Mouse (Mus musculus): Measurements from ENCODE around the gene Rtel1.
A peak's percentile ranks its signal among the peaks of the same experiment; 100 is the strongest.

Gene Rtel1

GRCm38 (mm10) chr2:181319248-181320102, at the start of gene Rtel1:
Gene Rtel1, plus strand, starts transcription at chr2:181319739.
- DNase-seq (ENCODE audit: low spot score in 2 of 2): peak; percentile 68 to 78

GRCm38 (mm10) chr2:181272092-181272491, 47.4 kb upstream of the Rtel1 start:
- no peak for DNase-seq (ENCODE audit: low spot score in 2 of 2)

DNA sequence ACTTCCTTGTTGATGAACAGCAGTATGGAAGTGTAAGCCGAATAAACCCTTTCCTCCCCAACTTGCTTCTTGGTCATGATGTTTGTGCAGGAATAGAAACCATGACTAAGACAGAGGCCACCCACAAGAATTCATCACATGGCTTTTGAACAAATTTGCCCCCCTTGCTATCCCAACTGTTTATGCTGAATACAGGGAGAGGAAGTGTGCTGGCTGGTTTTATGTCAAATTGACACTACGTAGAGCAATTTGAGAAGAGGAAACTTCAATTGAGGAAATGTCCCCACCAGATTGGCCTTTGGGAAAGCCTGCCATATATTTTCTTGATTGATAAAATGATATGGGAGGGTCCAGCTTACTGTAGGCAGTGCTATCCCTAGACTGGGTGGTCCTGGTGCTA, 45.7 kb upstream of the Rtel1 start:
- no peak for DNase-seq (ENCODE audit: low spot score in 2 of 2)

GRCm38 (mm10) chr2:181274639-181275038, 44.9 kb upstream of the Rtel1 start:
- no peak for DNase-seq (ENCODE audit: low spot score in 2 of 2)

DNA sequence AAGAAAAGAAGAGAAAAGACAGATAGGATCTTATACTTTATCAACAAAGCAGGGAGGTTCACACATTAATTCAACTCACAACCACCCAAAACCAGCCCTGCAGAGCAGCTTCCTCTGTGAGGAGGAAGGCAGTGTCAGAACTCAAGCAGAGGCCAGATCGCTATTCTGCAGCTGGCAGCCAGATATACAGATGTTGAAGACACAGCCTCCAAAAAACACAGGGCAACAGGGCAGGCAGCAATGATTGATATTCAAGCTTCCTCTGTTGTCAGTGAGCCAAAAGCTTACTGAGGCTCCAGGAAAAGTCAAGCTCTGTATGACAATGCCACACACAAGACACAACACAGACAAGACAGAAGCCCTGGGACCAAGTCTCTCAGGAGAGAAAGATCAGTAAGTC, 42.8 kb upstream of the Rtel1 start:
- no peak for DNase-seq (ENCODE audit: low spot score in 2 of 2)

GRCm38 (mm10) chr2:181277866-181278265, 41.7 kb upstream of the Rtel1 start:
- no peak for DNase-seq (ENCODE audit: low spot score in 2 of 2)

GRCm38 (mm10) chr2:181279968-181280367, 39.6 kb upstream of the Rtel1 start:
- no peak for DNase-seq (ENCODE audit: low spot score in 2 of 2)

DNA sequence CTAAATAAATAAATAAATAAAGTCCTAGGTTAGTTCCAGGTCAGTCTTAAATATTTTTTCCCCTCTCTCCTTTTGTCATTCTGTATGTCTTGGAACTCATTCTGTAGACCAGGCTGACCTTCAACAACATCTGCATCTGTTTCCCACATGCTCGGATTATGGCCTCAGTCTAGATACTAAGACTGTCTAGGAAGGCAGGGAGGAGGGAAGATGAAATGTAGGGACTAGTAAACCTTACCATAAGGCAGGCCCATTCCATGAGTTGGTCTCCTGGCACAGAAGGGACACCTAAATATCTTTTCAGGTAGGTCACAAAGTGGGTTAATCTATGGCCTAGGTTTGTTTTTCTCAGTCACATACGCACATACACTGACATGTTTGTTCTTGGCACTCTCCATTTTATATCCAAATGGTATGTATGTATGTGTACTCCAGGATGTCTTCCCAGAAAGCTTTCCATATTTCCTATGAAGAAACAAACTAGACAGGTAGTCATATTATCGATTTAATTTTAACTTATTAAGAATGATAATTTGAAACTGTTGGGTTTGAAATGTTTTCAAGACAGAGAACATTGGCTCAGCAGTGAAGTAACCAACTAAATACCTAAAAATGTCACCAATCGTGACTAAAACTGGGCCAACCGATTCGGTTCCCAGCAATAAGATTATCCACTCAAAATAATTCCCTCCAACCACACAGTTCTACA, 32.8 kb upstream of the Rtel1 start:
- DNase-seq (ENCODE audit: low spot score in 2 of 2): no peak

DNA sequence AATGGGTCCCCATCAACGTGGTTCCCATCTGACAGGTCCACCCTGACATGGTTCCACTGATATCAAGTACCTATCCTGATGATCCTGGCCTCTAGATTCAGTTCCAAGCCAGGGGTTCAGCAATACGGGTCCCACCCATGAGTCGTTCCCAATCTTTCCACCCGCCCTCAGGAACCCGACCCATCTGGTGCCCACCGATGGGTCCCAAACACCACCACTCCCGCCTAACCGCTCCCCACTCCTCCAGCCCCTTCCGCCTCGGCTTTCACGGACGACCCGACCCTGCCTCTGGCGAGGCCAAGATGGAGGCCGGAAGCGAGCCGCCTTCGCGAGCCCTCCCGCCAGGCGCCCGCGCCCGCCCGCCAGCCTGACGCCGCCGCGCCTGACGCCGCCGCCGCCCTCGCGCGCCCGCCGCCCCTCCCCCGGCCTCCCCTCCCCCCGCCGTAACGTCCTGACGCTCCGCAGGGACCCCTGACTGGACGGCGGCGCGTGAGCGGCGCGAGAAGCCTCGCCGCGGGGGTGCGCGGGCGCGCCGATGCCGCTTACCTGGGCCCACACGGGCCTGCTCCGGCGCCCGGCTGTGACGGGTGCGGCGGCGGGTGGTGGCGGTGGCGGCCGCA, 32.1 kb upstream of the Rtel1 start:
- peak; percentile 83 to 84 for DNase-seq (ENCODE audit: low spot score in 2 of 2)

- DNase-seq (ENCODE audit: low spot score in 2 of 2): peak; percentile 88 to 92
Observed at GRCm38 (mm10) chr2:181287958-181288350, 31.6 kb upstream of the Rtel1 start, which contains the start of gene Gmeb2. Gene Gmeb2, minus strand, starts transcription at chr2:181288035.

DNA sequence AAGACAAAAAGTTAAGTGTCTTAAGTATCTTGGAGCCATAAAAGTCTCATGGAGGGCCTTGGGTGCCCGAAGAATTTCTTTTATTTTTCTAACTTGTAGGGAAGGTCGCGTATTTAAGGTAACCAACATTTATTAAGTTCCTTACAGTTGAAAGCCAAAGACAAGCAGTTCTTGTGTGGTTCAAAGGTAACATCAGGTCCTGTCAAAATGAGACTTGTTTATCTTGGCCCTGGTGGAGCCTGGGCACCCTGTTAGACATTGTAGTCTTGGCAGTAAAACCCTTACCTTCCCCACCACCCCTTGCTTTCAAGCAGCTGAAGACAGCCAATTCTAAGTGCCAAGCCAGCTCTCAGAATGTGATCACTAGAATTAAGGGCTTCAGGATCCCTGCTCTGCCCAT, 30.8 kb upstream of the Rtel1 start:
- DNase-seq (ENCODE audit: low spot score in 2 of 2): no peak

DNA sequence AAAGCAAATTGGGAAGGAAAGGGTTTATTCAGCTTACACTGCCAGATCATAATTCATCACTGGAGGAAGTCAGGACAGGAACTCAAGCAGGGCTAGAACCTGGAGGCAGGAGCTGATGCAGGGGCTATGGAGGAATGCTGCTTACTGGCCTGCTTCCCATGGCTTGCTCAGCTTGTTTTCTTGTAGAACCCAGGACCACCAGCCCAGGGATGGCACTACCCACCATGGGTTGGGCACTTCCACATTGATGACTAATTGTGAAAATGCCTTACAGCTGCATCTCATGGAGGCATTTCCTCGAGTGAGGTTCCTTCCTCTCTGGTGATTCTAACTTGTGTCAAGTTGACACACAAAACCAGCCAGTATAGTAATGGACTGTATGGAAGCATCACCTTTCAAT, 28.6 kb upstream of the Rtel1 start:
- DNase-seq (ENCODE audit: low spot score in 2 of 2): no peak

GRCm38 (mm10) chr2:181302041-181302440, 17.5 kb upstream of the Rtel1 start:
- DNase-seq (ENCODE audit: low spot score in 2 of 2): peak in 1 of 2 experiments; percentile 20

- no peak for DNase-seq (ENCODE audit: low spot score in 2 of 2)
Observed at GRCm38 (mm10) chr2:181304944-181305343, 14.6 kb upstream of the Rtel1 start.

- DNase-seq (ENCODE audit: low spot score in 2 of 2): peak; percentile 51 to 69
Observed at GRCm38 (mm10) chr2:181307144-181307804, 12.3 kb upstream of the Rtel1 start.

DNA sequence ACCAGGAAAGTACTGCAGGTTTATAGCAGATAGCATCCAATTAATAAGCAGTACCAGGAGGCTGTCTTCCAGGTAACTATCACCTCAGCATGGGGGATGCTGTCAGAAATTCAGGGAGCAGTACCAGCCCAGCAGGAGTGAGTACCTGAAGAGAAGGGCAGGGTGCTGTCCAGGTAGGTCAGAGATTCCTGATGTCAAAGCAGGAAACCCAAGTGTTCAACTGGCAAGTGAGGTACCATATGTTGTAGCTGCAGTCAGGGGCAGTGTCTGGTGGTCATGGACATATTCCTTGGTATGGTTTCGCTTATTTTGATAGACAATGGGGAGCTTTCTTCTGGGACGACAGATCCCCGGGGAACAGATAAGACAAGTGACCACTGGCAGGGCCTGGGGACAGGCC, 7.1 kb upstream of the Rtel1 start:
- DNase-seq (ENCODE audit: low spot score in 2 of 2): no peak

DNA sequence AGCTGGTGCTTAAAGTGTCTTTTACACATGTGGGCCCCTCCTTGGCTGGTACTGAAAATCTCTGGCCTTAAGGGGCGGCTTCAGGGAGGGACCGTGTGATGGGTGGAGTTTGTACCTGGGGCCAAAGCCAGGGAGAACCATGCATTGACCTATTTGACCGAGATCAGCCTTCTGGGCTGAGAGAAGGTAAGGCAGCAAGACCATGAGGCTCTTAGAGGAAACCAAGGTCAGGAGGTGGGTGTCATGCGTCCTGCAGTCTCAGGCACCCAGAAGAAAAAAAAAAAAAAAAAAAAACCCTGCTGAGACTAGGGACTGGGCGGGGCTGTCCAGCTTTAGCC, 6.6 kb upstream of the Rtel1 start:
- DNase-seq (ENCODE audit: low spot score in 2 of 2): no peak

GRCm38 (mm10) chr2:181313344-181314079, 6.0 kb upstream of the Rtel1 start:
- no peak for DNase-seq (ENCODE audit: low spot score in 2 of 2)

GRCm38 (mm10) chr2:181314080-181314810, 5.3 kb upstream of the Rtel1 start, which contains the start of gene Stmn3:
Gene Stmn3, minus strand, starts transcription at chr2:181314500.
- DNase-seq (ENCODE audit: low spot score in 2 of 2): no peak

DNA sequence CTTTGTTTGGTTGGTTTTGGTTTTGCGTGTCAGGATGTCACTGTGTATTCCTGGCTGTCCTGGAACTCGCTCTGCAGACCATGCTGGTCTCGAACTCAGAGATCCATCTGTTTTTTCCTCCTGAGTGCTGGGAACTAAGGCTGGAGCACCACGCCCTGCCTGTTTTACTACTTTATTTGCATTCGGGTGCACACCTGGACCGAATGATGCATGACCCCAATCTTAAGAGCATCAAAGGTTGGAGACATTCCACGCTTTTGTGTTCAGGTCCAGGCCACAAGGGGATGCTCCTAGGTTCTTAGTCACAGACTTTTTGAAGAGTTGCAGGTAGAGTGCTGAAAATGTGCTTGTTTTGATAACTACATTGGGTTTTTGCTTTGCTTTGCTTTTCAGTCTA, 562 bp downstream of the Rtel1 start:
- DNase-seq (ENCODE audit: low spot score in 2 of 2): no peak

- no peak for DNase-seq (ENCODE audit: low spot score in 2 of 2)
Observed at GRCm38 (mm10) chr2:181322136-181322535, 2.6 kb downstream of the Rtel1 start.
